Mouse (Mus musculus) megakaryocyte, embryonic 14.5 days (primary cell): ENCODE measurements around the gene Rnaseh2c.

ENCODE experiments used
- FLI1 ChIP-seq: IDR thresholded peaks from 2 replicates; pipeline ENCODE4 v1.6.1; 2012; ENCODE audit warnings: low read length, inconsistent platforms, mixed read lengths
- GATA1 ChIP-seq: IDR thresholded peaks from 3 replicates; pipeline ENCODE4 v1.6.1; 2012; ENCODE audit warnings: mixed read lengths, low read length, inconsistent platforms, borderline replicate concordance

DNA sequence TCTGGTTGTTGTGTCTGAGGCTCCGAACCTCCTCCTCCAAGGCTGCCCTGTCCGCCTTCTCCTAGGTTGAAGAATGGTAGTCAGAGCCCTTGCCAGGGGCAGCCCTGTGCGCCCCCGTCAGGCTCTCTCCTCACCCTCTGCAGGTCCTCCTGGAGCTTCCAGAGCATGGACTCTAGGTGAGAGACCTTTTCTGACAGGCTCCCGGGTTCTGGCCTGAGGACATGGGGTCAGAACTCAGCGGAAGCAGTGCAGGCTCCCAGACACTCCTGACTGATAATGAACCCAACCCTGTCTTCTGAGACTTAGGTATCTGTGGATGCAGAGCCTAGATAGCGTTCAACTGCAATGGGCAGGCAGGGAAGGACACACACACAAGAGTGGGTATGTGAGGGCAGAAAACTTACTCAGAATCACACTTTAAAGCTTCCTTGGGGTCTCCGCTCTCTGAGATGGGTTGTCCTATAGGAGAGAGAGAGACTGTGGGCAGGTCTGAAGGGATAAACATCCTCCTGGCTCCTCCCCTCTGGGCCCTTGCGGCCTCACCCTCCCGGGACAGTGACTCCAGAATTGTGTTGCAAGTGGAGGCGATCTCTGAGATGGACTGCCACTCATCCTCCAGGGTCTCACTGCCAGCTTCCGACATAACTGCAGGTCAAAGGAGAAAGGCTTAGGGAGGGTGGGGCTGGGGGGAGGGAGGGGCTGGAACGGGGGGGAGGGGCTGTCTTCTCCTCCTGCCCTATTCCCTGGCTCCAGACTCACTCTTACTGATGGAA lies 50.0 kb downstream of the Rnaseh2c start:
- TF ChIP-seq GATA1, result no peak
- no peak for TF ChIP-seq FLI1
